Mouse (Mus musculus) ovary, adult 18-20 months (tissue): ENCODE measurements at regions not wholly inside any gene's neighbourhood (a gene's known extent, or its start where the extent isn't known, plus 50 kb on each side); places are given as distances from the start of the nearest gene placed in this dataset.
"Not testable (repeated sequence)": the region's sequence is repeated elsewhere in the genome, so short reads cannot be mapped to it uniquely, and the experiment has no call there.

Experiments
- DNase-seq: peaks from one replicate; pipeline ENCODE4 v3.0.0; 2022; ENCODE audit warnings: low spot score, mixed read lengths

GRCm38 (mm10) chr12:8410410-8411341, 89.1 kb downstream of the Rhob start:
- no peak for DNase-seq

- DNase-seq: no peak
Observed at GRCm38 (mm10) chr12:8402084-8402483, 88.9 kb downstream of the Hs1bp3 start.

GRCm38 (mm10) chr12:8401376-8401775, 88.1 kb downstream of the Hs1bp3 start:
- DNase-seq: no peak

GRCm38 (mm10) chr12:8400345-8401130, 87.3 kb downstream of the Hs1bp3 start:
- no peak for DNase-seq

- no peak for DNase-seq
Observed at GRCm38 (mm10) chr12:8398852-8399251, 85.6 kb downstream of the Hs1bp3 start.

DNA sequence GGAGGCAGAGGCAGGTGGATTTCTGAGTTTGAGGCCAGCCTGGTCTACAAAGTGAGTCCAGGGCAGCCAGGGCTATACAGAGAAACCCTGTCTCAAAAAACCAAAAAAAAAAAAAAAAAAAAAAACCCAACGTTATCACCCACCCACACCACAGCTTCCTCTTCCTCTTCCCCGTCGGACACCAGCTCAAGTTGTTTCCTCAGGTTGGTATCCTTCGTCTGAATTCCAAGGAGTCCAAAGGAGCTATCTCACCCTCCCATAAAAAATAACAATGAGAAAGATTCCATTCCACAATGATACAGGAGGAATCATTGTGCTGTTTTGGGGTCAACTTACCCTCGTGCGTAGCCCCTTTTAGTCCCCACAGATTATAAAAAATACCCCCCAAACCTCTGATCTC, 83.2 kb downstream of the Hs1bp3 start:
- not testable (repeated sequence) for DNase-seq

DNA sequence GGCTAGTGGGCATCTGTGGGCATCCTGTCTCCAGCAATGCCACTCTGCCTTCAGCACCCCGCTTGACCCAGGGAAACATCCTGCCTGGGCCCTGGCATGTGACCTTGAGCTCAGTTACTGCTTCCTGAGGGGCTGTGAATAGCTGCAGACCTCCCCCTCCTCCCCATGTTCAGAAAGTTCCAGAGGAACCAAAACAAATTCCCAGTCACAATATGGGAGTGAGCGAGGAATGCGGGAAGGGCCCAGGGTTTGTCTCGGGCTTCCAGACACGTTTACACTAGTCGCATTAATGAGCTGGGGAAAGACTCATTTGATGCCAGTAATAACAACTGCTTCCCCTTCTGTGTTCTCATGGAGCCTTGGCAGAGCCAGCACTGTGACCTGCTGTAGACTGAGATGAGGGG, 81.7 kb downstream of the Hs1bp3 start:
- DNase-seq: peak; percentile 50

DNA sequence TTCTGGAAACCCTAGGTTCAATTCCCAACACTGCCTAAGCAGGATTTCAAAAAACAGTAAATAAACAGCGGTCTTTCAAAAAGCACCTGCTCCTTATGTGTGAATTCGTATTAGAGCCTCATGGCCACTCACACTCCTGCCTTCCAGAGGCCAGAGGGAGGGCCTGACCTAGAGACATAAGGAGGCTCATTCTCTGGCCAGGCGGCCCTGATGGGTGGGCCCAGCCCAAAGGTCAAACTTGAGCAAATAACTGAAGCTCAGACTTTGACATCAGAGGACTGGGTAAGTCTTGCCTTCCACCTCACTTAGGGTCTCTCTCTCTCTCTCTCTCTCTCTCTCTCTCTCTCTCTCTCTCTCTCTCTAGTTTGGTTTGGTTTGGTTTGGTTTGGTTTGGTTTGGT, 80.7 kb downstream of the Hs1bp3 start:
- DNase-seq: no peak
